Mouse (Mus musculus) brain, adult 10 weeks (tissue): ENCODE measurements around the gene Nipa1. TPM values are rescaled to one million over a fixed set of nuclear protein-coding genes. Genes with fewer than 3 reads are reported as not detected.

Source experiments
- polyA plus RNA-seq: library from polyadenylated mRNA; stranded (reverse); fragments of 350-450 nt; fragmentation: Illumina TruSeq; extraction: RNeasy Lipid Tissue Mini Kit (QIAGEN cat#74804); gene quantifications from one replicate; pipeline ENCODE4 v1.2.3, GENCODE M21; 2015; ENCODE audit warnings: low read depth, low replicate concordance

Gene Nipa1
- polyA plus RNA-seq, result 59.5 TPM

GRCm38 (mm10) chr7:56019930-56020253 is at the start of gene Nipa1:
Gene Nipa1 (minus strand): TSS chr7:56019954.

GRCm38 (mm10) chr7:56049831-56050321 is 30.1 kb upstream of the Nipa1 start, which contains the start of gene Herc2:
Gene Herc2 (plus strand): TSS chr7:56050196.

DNA sequence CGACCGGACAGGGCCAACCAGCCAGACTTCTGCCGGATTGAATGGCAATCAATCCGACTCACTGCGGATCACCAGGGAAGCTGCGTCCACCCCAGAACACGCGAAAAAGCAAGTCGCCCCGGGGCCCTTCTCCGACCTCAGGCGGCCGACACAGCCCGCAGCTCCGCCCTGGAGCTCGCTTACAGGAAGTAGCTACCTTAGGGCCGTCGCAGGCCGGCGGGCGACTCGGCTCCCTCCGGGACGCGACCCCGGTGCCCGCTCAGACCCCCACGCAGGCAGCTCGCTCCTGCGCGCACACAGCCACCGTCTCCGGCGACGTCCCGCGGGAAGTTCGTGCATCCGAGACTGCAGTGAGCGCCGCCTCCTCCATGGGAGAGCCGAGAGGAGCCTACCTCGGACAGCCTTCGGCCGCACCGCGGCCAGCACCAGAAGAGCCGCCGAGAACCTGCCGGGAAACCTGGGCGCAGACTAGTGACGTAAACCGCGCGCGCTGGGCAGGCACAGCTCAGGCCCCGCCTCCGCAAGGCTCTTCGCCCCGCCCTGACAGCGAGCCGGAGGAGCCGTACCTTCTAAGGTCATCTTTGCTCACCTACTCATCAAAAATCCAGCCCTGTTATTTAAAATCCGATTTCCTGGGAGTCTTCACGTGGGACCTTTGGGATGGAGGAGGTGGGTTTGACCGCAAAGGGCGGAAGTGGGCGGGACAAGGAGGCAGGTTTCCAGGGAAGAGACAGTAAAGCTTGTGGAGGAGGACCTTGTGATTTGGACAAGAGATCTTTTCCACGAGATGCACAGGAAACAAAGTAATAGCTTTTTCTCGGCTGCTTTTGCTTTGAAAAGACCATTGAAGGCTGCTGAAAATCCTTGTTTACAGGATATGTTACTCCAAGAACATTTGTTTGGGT is 57.5 kb downstream of the Nipa1 start, which contains the start of gene Nipa2:
Gene Nipa2 (minus strand): TSS at position 473 of the 905 bp plus-strand sequence.

Other genes starting within 250 kb of the Nipa1 start
- gene Tubgcp5, start 225.8 kb downstream of the Nipa1 start, polyA plus RNA-seq, result 32.9 TPM
- gene Cyfip1, start 178.2 kb downstream of the Nipa1 start, polyA plus RNA-seq, result 44.7 TPM
- gene Nipa2, start 57.5 kb downstream of the Nipa1 start, polyA plus RNA-seq, result 44.4 TPM
- 44.1 TPM for gene Herc2, start 30.2 kb upstream of the Nipa1 start, polyA plus RNA-seq
- gene Oca2, start 219.8 kb upstream of the Nipa1 start, polyA plus RNA-seq, result 0.73 TPM